Mouse (Mus musculus): ENCODE results near the gene Dlx3. TPM values are rescaled to one million over a fixed set of nuclear protein-coding genes. Genes with fewer than 3 reads are reported as not detected.

Dlx3 gene
- total RNA-seq, 2 experiments from 2014 or later: not detected

- ATAC-seq (replicated peaks; ENCODE audit: low FRiP score, poor library complexity, severe bottlenecking): no peak
These were observed 29.7 kb downstream of the Dlx3 start for GRCm38 (mm10) chr11:95149462-95150268.

- no peak for ATAC-seq (replicated peaks; ENCODE audit: low FRiP score, poor library complexity, severe bottlenecking)
These were observed 30.5 kb downstream of the Dlx3 start for GRCm38 (mm10) chr11:95150269-95151049.

GRCm38 (mm10) chr11:95153116-95153515, 33.2 kb downstream of the Dlx3 start:
- ATAC-seq (replicated peaks; ENCODE audit: low FRiP score, poor library complexity, severe bottlenecking): no peak

GRCm38 (mm10) chr11:95153681-95154080, 33.8 kb downstream of the Dlx3 start:
- no peak for ATAC-seq (replicated peaks; ENCODE audit: low FRiP score, poor library complexity, severe bottlenecking)

GRCm38 (mm10) chr11:95155511-95155910, 35.6 kb downstream of the Dlx3 start:
- no peak for ATAC-seq (replicated peaks; ENCODE audit: low FRiP score, poor library complexity, severe bottlenecking)

- no peak for ATAC-seq (replicated peaks; ENCODE audit: low FRiP score, poor library complexity, severe bottlenecking)
These were observed 37.4 kb downstream of the Dlx3 start for GRCm38 (mm10) chr11:95157356-95157755.

GRCm38 (mm10) chr11:95157872-95158271, 38.0 kb downstream of the Dlx3 start:
- no peak for ATAC-seq (replicated peaks; ENCODE audit: low FRiP score, poor library complexity, severe bottlenecking)

GRCm38 (mm10) chr11:95159763-95160371, 39.9 kb downstream of the Dlx3 start:
- no peak for ATAC-seq (replicated peaks; ENCODE audit: low FRiP score, poor library complexity, severe bottlenecking)

- no peak for ATAC-seq (replicated peaks; ENCODE audit: low FRiP score, poor library complexity, severe bottlenecking)
These were observed 40.8 kb downstream of the Dlx3 start for GRCm38 (mm10) chr11:95160693-95161092.

- no peak for ATAC-seq (replicated peaks; ENCODE audit: low FRiP score, poor library complexity, severe bottlenecking)
These were observed 41.8 kb downstream of the Dlx3 start for GRCm38 (mm10) chr11:95161708-95162107.

GRCm38 (mm10) chr11:95165857-95166256, 45.9 kb downstream of the Dlx3 start:
- ATAC-seq (replicated peaks; ENCODE audit: low FRiP score, poor library complexity, severe bottlenecking): 0 out of 2 replicates have a peak, but pooled peaks have one; percentile 28

Other genes with a start within 250 kb of the Dlx3 start
- gene Col1a1, start 183.9 kb upstream of the Dlx3 start, total RNA-seq (2015; ENCODE audit: low replicate concordance): 0.21 TPM in 1 of 2 replicates, not detected in the other
- gene Col1a1, start 183.9 kb upstream of the Dlx3 start, total RNA-seq (2017; ENCODE audit: low replicate concordance): 0.68 TPM in 1 of 2 replicates, not detected in the other
- gene Hils1, start 152.5 kb upstream of the Dlx3 start, total RNA-seq (2015; ENCODE audit: low replicate concordance): not detected in 2 replicates
- gene Hils1, start 152.5 kb upstream of the Dlx3 start, total RNA-seq (2017; ENCODE audit: low replicate concordance): not detected in 2 replicates
- not detected in 2 replicates for gene Sgca, start 143.8 kb upstream of the Dlx3 start, total RNA-seq (2015; ENCODE audit: low replicate concordance)
- not detected in 2 replicates for gene Sgca, start 143.8 kb upstream of the Dlx3 start, total RNA-seq (2017; ENCODE audit: low replicate concordance)
- gene Ppp1r9b, start 129.1 kb upstream of the Dlx3 start, total RNA-seq (2015; ENCODE audit: low replicate concordance): 21.9 and 30.7 TPM in 2 replicates
- 41.1 and 45.2 TPM in 2 replicates for gene Ppp1r9b, start 129.1 kb upstream of the Dlx3 start, total RNA-seq (2017; ENCODE audit: low replicate concordance)
- gene Samd14, start 110.2 kb upstream of the Dlx3 start, total RNA-seq (2015; ENCODE audit: low replicate concordance): 22.1 and 25.9 TPM in 2 replicates
- gene Samd14, start 110.2 kb upstream of the Dlx3 start, total RNA-seq (2017; ENCODE audit: low replicate concordance): 32.0 and 47.1 TPM in 2 replicates
- 1.3 and 7.9 TPM in 2 replicates for gene Pdk2, start 78.8 kb upstream of the Dlx3 start, total RNA-seq (2015; ENCODE audit: low replicate concordance)
- 0.60 and 5.6 TPM in 2 replicates for gene Pdk2, start 78.8 kb upstream of the Dlx3 start, total RNA-seq (2017; ENCODE audit: low replicate concordance)
- gene Itga3, start 43.3 kb upstream of the Dlx3 start, total RNA-seq (2015; ENCODE audit: low replicate concordance): not detected in 2 replicates
- gene Itga3, start 43.3 kb upstream of the Dlx3 start, total RNA-seq (2017; ENCODE audit: low replicate concordance): not detected in 2 replicates
- not detected in 2 replicates for gene Dlx4, start 26.1 kb downstream of the Dlx3 start, total RNA-seq (2015; ENCODE audit: low replicate concordance)
- gene Dlx4, start 26.1 kb downstream of the Dlx3 start, total RNA-seq (2017; ENCODE audit: low replicate concordance): 0.70 TPM in 1 of 2 replicates, not detected in the other
- not detected in 2 replicates for gene Tac4, start 141.4 kb downstream of the Dlx3 start, total RNA-seq (2015; ENCODE audit: low replicate concordance)
- gene Tac4, start 141.4 kb downstream of the Dlx3 start, total RNA-seq (2017; ENCODE audit: low replicate concordance): 0.84 TPM in 1 of 2 replicates, not detected in the other
- 33.8 and 39.3 TPM in 2 replicates for gene Kat7, start 190.1 kb downstream of the Dlx3 start, total RNA-seq (2015; ENCODE audit: low replicate concordance)
- 41.5 and 65.5 TPM in 2 replicates for gene Kat7, start 190.1 kb downstream of the Dlx3 start, total RNA-seq (2017; ENCODE audit: low replicate concordance)
- 321 and 423 TPM in 2 replicates for gene Fam117a, start 216.9 kb downstream of the Dlx3 start, total RNA-seq (2015; ENCODE audit: low replicate concordance)
- 386 and 450 TPM in 2 replicates for gene Fam117a, start 216.9 kb downstream of the Dlx3 start, total RNA-seq (2017; ENCODE audit: low replicate concordance)

Data from erythroblast, adult 5-6 weeks (primary cell).